Mouse (Mus musculus): ENCODE results near the gene Gm21732. TPM values are rescaled to one million over a fixed set of nuclear protein-coding genes. Genes with fewer than 3 reads are reported as not detected.
"Not testable (repeated sequence)": the region's sequence is repeated elsewhere in the genome, so short reads cannot be mapped to it uniquely, and the experiment has no call there.

The Gm21732 gene
- not detected in 2 replicates for polyA plus RNA-seq (2011; ENCODE audit: insufficient read depth, insufficient read length, low replicate concordance, missing spikeins)

- not testable (repeated sequence) for H3K4me3 ChIP-seq (replicated peaks; ENCODE audit: control insufficient read depth, low read depth, low read length); H3K27ac ChIP-seq (ENCODE audit: control insufficient read depth, insufficient read depth, low read depth, low read length, poor library complexity); H3K4me1 ChIP-seq (ENCODE audit: control insufficient read depth, insufficient read depth, low read length)
- no CpG with 5 or more reads among the region's 2 CpGs for WGBS
Measured at GRCm38 (mm10) chrY:38575591-38575990, at the start of gene Gm21732. Gm21732 (minus strand) TSS chrY:38575691.

Other genes starting within 250 kb of the Gm21732 start
- gene Gm20897, start 73.5 kb downstream of the Gm21732 start, polyA plus RNA-seq (2011; ENCODE audit: insufficient read depth, insufficient read length, low replicate concordance, missing spikeins) = not detected in 2 replicates

All from bone marrow, adult 2 months (tissue).